Mouse (Mus musculus): Measurements from ENCODE around the gene E130114P18Rik. TPM values are rescaled to one million over a fixed set of nuclear protein-coding genes. Genes with fewer than 3 reads are reported as not detected.

The E130114P18Rik gene
- polyA plus RNA-seq, 1 experiment from 2014 or later = 30.7 TPM

GRCm38 (mm10) chr4:97773791-97774190, 4.1 kb downstream of the E130114P18Rik start:
- ATAC-seq (ENCODE audit: low read depth) = no peak

GRCm38 (mm10) chr4:97773110-97773593, 4.7 kb downstream of the E130114P18Rik start:
- H3K4me1 ChIP-seq (replicated peaks) = peaks cover 39% of the 10 kb centered on the region
- peak overlapping the region; percentile 70 for H3K9ac ChIP-seq
- H3K36me3 ChIP-seq = no peaks in the 10 kb centered on the region
- peak overlapping the region; percentile 48 for H3K4me3 ChIP-seq
- H3K9me3 ChIP-seq = no peaks in the 10 kb centered on the region
- peaks cover 17% of the 10 kb centered on the region for H3K27me3 ChIP-seq
- peak overlapping the region; percentile 91 for H3K27ac ChIP-seq (replicated peaks)
- WGBS = under 1% methylated on average over 14 of the region's 14 CpGs
- ATAC-seq (ENCODE audit: low read depth) = peak; percentile 64
- H3K4me2 ChIP-seq = peak overlapping the region; percentile 85

More at GRCm38 (mm10) chr4:97773791-97774190, 4.1 kb downstream of the E130114P18Rik start:
- Histone ChIP-seq H3K36me3 (no peaks in the 10 kb centered on the region), H3K4me1 (replicated peaks) (peaks cover 39% of the 10 kb centered on the region), H3K4me2 (peak overlapping the region; percentile 85), H3K9ac (no peak overlapping the region), H3K27ac (replicated peaks) (peak overlapping the region; percentile 91), H3K27me3 (peaks cover 17% of the 10 kb centered on the region), H3K4me3 (peak overlapping the region; percentile 48), H3K9me3 (no peaks in the 10 kb centered on the region)
- WGBS = 52% methylated on average over 2 of the region's 2 CpGs

- no peaks in the 10 kb centered on the region for H3K9me3 ChIP-seq
- peaks cover 17% of the 10 kb centered on the region for H3K27me3 ChIP-seq
- under 1% methylated on average over 9 of the region's 9 CpGs for WGBS
- H3K4me2 ChIP-seq = peak within 1 kb of the TSS; percentile 85
- no peaks in the 10 kb centered on the region for H3K36me3 ChIP-seq
- H3K9ac ChIP-seq = peak within 1 kb of the TSS; percentile 70
- no peak for ATAC-seq (ENCODE audit: low read depth)
- peaks cover 39% of the 10 kb centered on the region for H3K4me1 ChIP-seq (replicated peaks)
- peak within 1 kb of the TSS; percentile 91 for H3K27ac ChIP-seq (replicated peaks)
- peak within 1 kb of the TSS; percentile 48 for H3K4me3 ChIP-seq
These were observed 5.2 kb downstream of the E130114P18Rik start, which contains the start of gene Nfia for GRCm38 (mm10) chr4:97772641-97773040. TSS of gene Nfia (plus strand) at chr4:97772734.

- WGBS = under 1% methylated on average over 24 of the region's 25 CpGs
These were observed 5.8 kb downstream of the E130114P18Rik start for GRCm38 (mm10) chr4:97772084-97772484.

GRCm38 (mm10) chr4:97771426-97771825, 6.5 kb downstream of the E130114P18Rik start:
- Histone ChIP-seq H3K4me3 (peak overlapping the region; percentile 48), H3K9me3 (no peaks in the 10 kb centered on the region), H3K4me2 (peak overlapping the region; percentile 85), H3K36me3 (no peaks in the 10 kb centered on the region), H3K27me3 (peaks cover 16% of the 10 kb centered on the region), H3K27ac (replicated peaks) (peak overlapping the region; percentile 91), H3K9ac (peak overlapping the region; percentile 70), H3K4me1 (replicated peaks) (peaks cover 33% of the 10 kb centered on the region)
- no peak; the same call in 1 of the 2 replicates for ATAC-seq (ENCODE audit: low read depth)
- WGBS = 13% methylated on average over 5 of the region's 5 CpGs

More at GRCm38 (mm10) chr4:97772084-97772484, 5.8 kb downstream of the E130114P18Rik start:
- Histone ChIP-seq H3K4me2 (peak overlapping the region; percentile 85), H3K4me3 (peak overlapping the region; percentile 48), H3K4me1 (replicated peaks) (peaks cover 39% of the 10 kb centered on the region), H3K27me3 (peaks cover 17% of the 10 kb centered on the region), H3K27ac (replicated peaks) (peak overlapping the region; percentile 91), H3K9ac (peak overlapping the region; percentile 70), H3K36me3 (no peaks in the 10 kb centered on the region), H3K9me3 (no peaks in the 10 kb centered on the region)
- peak; percentile 93 for ATAC-seq (ENCODE audit: low read depth)

GRCm38 (mm10) chr4:97769861-97770260, 8.0 kb downstream of the E130114P18Rik start:
- Histone ChIP-seq H3K9me3 (no peaks in the 10 kb centered on the region), H3K4me2 (no peak overlapping the region), H3K36me3 (no peaks in the 10 kb centered on the region), H3K4me3 (no peak overlapping the region), H3K27ac (replicated peaks) (no peak overlapping the region), H3K27me3 (peaks cover 4% of the 10 kb centered on the region), H3K4me1 (replicated peaks) (peaks cover 21% of the 10 kb centered on the region), H3K9ac (no peak overlapping the region)
- ATAC-seq (ENCODE audit: low read depth) = no peak
- no CpG with 5 or more reads among the region's 1 CpGs for WGBS

- H3K27ac ChIP-seq (replicated peaks) = no peak overlapping the region
- H3K27me3 ChIP-seq = no peaks in the 10 kb centered on the region
- no peaks in the 10 kb centered on the region for H3K9me3 ChIP-seq
- ATAC-seq (ENCODE audit: low read depth) = no peak
- WGBS = 94% methylated on average over 5 of the region's 5 CpGs
- H3K4me2 ChIP-seq = no peak overlapping the region
- no peak overlapping the region for H3K9ac ChIP-seq
- H3K36me3 ChIP-seq = no peaks in the 10 kb centered on the region
- H3K4me1 ChIP-seq (replicated peaks) = peaks cover 7% of the 10 kb centered on the region; the same call in 1 of the 2 replicates
- no peak overlapping the region for H3K4me3 ChIP-seq
These were observed 10.4 kb downstream of the E130114P18Rik start for GRCm38 (mm10) chr4:97767516-97767915.

- WGBS = 85% methylated on average over 4 of the region's 4 CpGs
- no peak overlapping the region for H3K27ac ChIP-seq (replicated peaks)
- H3K27me3 ChIP-seq = no peaks in the 10 kb centered on the region
- H3K4me2 ChIP-seq = no peak overlapping the region
- H3K4me3 ChIP-seq = no peak overlapping the region
- no peak overlapping the region for H3K9ac ChIP-seq
- H3K4me1 ChIP-seq (replicated peaks) = peaks cover 7% of the 10 kb centered on the region; the same call in 1 of the 2 replicates
- no peak for ATAC-seq (ENCODE audit: low read depth)
- no peaks in the 10 kb centered on the region for H3K9me3 ChIP-seq
- H3K36me3 ChIP-seq = no peaks in the 10 kb centered on the region
These were observed 10.9 kb downstream of the E130114P18Rik start for GRCm38 (mm10) chr4:97767025-97767424.

- whole genome bisulfite sequencing = 85% methylated on average over 3 of the region's 3 CpGs
- no peak for ATAC-seq (ENCODE audit: low read depth)
These were observed 11.8 kb downstream of the E130114P18Rik start for GRCm38 (mm10) chr4:97766100-97766499.

GRCm38 (mm10) chr4:97765341-97766020, 12.4 kb downstream of the E130114P18Rik start:
- Histone ChIP-seq H3K9me3 (no peaks in the 10 kb centered on the region), H3K27ac (replicated peaks) (no peak overlapping the region), H3K4me3 (no peak overlapping the region), H3K27me3 (no peaks in the 10 kb centered on the region), H3K4me1 (replicated peaks) (no peaks in the 10 kb centered on the region), H3K9ac (no peak overlapping the region), H3K4me2 (no peak overlapping the region), H3K36me3 (no peaks in the 10 kb centered on the region)
- WGBS = 85% methylated on average over 4 of the region's 4 CpGs
- ATAC-seq (ENCODE audit: low read depth) = no peak

More at GRCm38 (mm10) chr4:97766100-97766499, 11.8 kb downstream of the E130114P18Rik start:
- no peaks in the 10 kb centered on the region for H3K9me3 ChIP-seq
- H3K4me2 ChIP-seq = no peak overlapping the region
- no peaks in the 10 kb centered on the region for H3K36me3 ChIP-seq
- no peak overlapping the region for H3K27ac ChIP-seq (replicated peaks)
- no peak overlapping the region for H3K9ac ChIP-seq
- no peak overlapping the region for H3K4me3 ChIP-seq
- no peaks in the 10 kb centered on the region for H3K27me3 ChIP-seq
- H3K4me1 ChIP-seq (replicated peaks) = no peaks in the 10 kb centered on the region

GRCm38 (mm10) chr4:97764616-97765015, 13.3 kb downstream of the E130114P18Rik start:
- ATAC-seq (ENCODE audit: low read depth) = no peak
- H3K9me3 ChIP-seq = no peaks in the 10 kb centered on the region
- no peak overlapping the region for H3K9ac ChIP-seq
- no peak overlapping the region for H3K4me3 ChIP-seq
- H3K27me3 ChIP-seq = no peaks in the 10 kb centered on the region
- H3K4me2 ChIP-seq = no peak overlapping the region
- peaks cover under 1% of the 10 kb centered on the region for H3K4me1 ChIP-seq (replicated peaks)
- 26% methylated on average over 4 of the region's 4 CpGs for WGBS
- H3K36me3 ChIP-seq = no peaks in the 10 kb centered on the region
- H3K27ac ChIP-seq (replicated peaks) = no peak overlapping the region

GRCm38 (mm10) chr4:97758661-97759060, 19.2 kb downstream of the E130114P18Rik start:
- no peak for ATAC-seq (ENCODE audit: low read depth)
- 24% methylated on average over 3 of the region's 3 CpGs for WGBS
- no peaks in the 10 kb centered on the region for H3K36me3 ChIP-seq
- peak overlapping the region; percentile 85 for H3K27ac ChIP-seq (replicated peaks)
- H3K4me2 ChIP-seq = peak overlapping the region; percentile 70
- H3K27me3 ChIP-seq = peaks cover 21% of the 10 kb centered on the region
- peaks cover 27% of the 10 kb centered on the region for H3K4me1 ChIP-seq (replicated peaks)
- no peaks in the 10 kb centered on the region for H3K9me3 ChIP-seq
- H3K9ac ChIP-seq = peak overlapping the region; percentile 70
- peak overlapping the region; percentile 47 for H3K4me3 ChIP-seq

All from neural tube, embryonic 13.5 days (tissue).